Mouse (Mus musculus) liver, embryonic 13.5 days (tissue): Measurements from ENCODE around the gene Loxl3. TPM values are rescaled to one million over a fixed set of nuclear protein-coding genes. Genes with fewer than 3 reads are reported as not detected.

ENCODE experiments used
- ATAC-seq: fragments of 200-750 bp; cut with Nextera tagmentation; 2 replicates; pipeline ENCODE4 v1.8.0; 2017; ENCODE audit warnings: low read depth, mild to moderate bottlenecking, moderate number of reproducible peaks, moderate library complexity
- DNase-seq: peaks from one replicate; pipeline ENCODE4 v3.0.0; 2022
- H3K27ac ChIP-seq: fragments of 300-500 bp; sonication (generic); 2 replicates; pipeline ENCODE4 v1.5.1; 2015; ENCODE audit warnings: moderate library complexity, mild to moderate bottlenecking, inconsistent platforms
- H3K27me3 ChIP-seq: fragments of 300-500 bp; sonication (generic); 2 replicates; pipeline ENCODE4 v1.6.1; 2015; ENCODE audit warnings: mild to moderate bottlenecking, inconsistent platforms
- H3K36me3 ChIP-seq: fragments of 300-500 bp; sonication (generic); 2 replicates; pipeline ENCODE4 v1.6.1; 2015; ENCODE audit warnings: mild to moderate bottlenecking, inconsistent platforms
- H3K4me1 ChIP-seq: fragments of 300-500 bp; sonication (generic); replicated peaks from 2 replicates; pipeline ENCODE4 v1.6.1; 2015; ENCODE audit warnings: inconsistent platforms
- H3K4me2 ChIP-seq: fragments of 300-500 bp; sonication (generic); 2 replicates; pipeline ENCODE4 v1.6.1; 2015; ENCODE audit warnings: inconsistent platforms, mild to moderate bottlenecking, moderate library complexity
- H3K4me3 ChIP-seq: fragments of 300-500 bp; sonication (generic); replicated peaks from 2 replicates; pipeline ENCODE4 v1.5.1; 2015; ENCODE audit warnings: mild to moderate bottlenecking, inconsistent platforms
- H3K9ac ChIP-seq: fragments of 300-500 bp; sonication (generic); 2 replicates; pipeline ENCODE4 v1.6.1; 2015; ENCODE audit warnings: mild to moderate bottlenecking, inconsistent platforms
- H3K9me3 ChIP-seq: fragments of 300-500 bp; sonication (generic); replicated peaks from 2 replicates; pipeline ENCODE4 v1.6.1; 2016; ENCODE audit warnings: inconsistent platforms
- WGBS: fragments of 180-500 bp; shearing (Covaris S2); methylation state at CpG from one replicate; pipeline ENCODE4 v1.1.7; 2015; ENCODE audit not compliant: insufficient replicate concordance; 5-methylcytosine and 5-hydroxymethylcytosine counted together
- polyA plus RNA-seq: library from polyadenylated mRNA; unstranded; fragments of >200 nt; fragmentation: Nextera tagmentation; extraction: Ambion mirVana; gene quantifications from 2 replicates; pipeline ENCODE4 v1.2.1, GENCODE M21; 2015

The Loxl3 gene
- polyA plus RNA-seq, 1 experiment from 2014 or later = 2.1 TPM

- Histone ChIP-seq H3K27ac (peak overlapping the region; percentile 99), H3K9ac (no peak overlapping the region), H3K9me3 (no peaks in the 10 kb centered on the region), H3K36me3 (no peaks in the 10 kb centered on the region), H3K4me1 (peaks cover 96% of the 10 kb centered on the region), H3K27me3 (no peaks in the 10 kb centered on the region), H3K4me2 (no peak overlapping the region), H3K4me3 (no peak overlapping the region)
- 58% methylated on average over 3 of the region's 3 CpGs for WGBS
- ATAC-seq = no peak
- DNase-seq = no peak
These were observed 14.9 kb upstream of the Loxl3 start for GRCm38 (mm10) chr6:83019044-83019443.

- ATAC-seq (peak; percentile 65), DNase-seq (peak; percentile 63)
- Histone ChIP-seq H3K36me3 (no peaks in the 10 kb centered on the region), H3K9me3 (no peaks in the 10 kb centered on the region), H3K27ac (peak overlapping the region; percentile 91), H3K4me3 (no peak overlapping the region), H3K4me2 (peak overlapping the region; percentile 36), H3K27me3 (no peaks in the 10 kb centered on the region), H3K9ac (peak overlapping the region; percentile 30; the same call in 1 of the 2 replicates), H3K4me1 (peaks cover 99% of the 10 kb centered on the region)
- WGBS = 36% methylated on average over 6 of the region's 6 CpGs
These were observed 13.9 kb upstream of the Loxl3 start for GRCm38 (mm10) chr6:83020121-83020520.

- Histone ChIP-seq H3K4me3 (no peak overlapping the region), H3K36me3 (no peaks in the 10 kb centered on the region), H3K27ac (peak overlapping the region; percentile 91), H3K9me3 (no peaks in the 10 kb centered on the region), H3K9ac (peak overlapping the region; percentile 30; the same call in 1 of the 2 replicates), H3K27me3 (no peaks in the 10 kb centered on the region), H3K4me1 (peaks cover 91% of the 10 kb centered on the region), H3K4me2 (peak overlapping the region; percentile 36; the same call in 1 of the 2 replicates)
- WGBS = 74% methylated on average over 4 of the region's 4 CpGs
- ATAC-seq = no peak
- DNase-seq = no peak
These were observed 13.0 kb upstream of the Loxl3 start for GRCm38 (mm10) chr6:83020836-83021593.

GRCm38 (mm10) chr6:83023008-83023407, 11.0 kb upstream of the Loxl3 start:
- Histone ChIP-seq H3K27me3 (no peaks in the 10 kb centered on the region; the same call in 1 of the 2 replicates), H3K4me3 (no peak overlapping the region), H3K9ac (peak overlapping the region; percentile 43), H3K36me3 (no peaks in the 10 kb centered on the region), H3K9me3 (no peaks in the 10 kb centered on the region), H3K4me1 (peaks cover 87% of the 10 kb centered on the region), H3K27ac (peak overlapping the region; percentile 91), H3K4me2 (peak overlapping the region; percentile 30)
- 58% methylated on average over 9 of the region's 9 CpGs for WGBS
- ATAC-seq (peak; percentile 85), DNase-seq (peak; percentile 46)

GRCm38 (mm10) chr6:83023786-83024185, 10.2 kb upstream of the Loxl3 start:
- Histone ChIP-seq H3K27ac (peak overlapping the region; percentile 91), H3K4me1 (peaks cover 85% of the 10 kb centered on the region), H3K36me3 (no peaks in the 10 kb centered on the region), H3K4me3 (no peak overlapping the region), H3K9me3 (no peaks in the 10 kb centered on the region), H3K27me3 (no peaks in the 10 kb centered on the region; the same call in 1 of the 2 replicates), H3K4me2 (no peak overlapping the region), H3K9ac (peak overlapping the region; percentile 43)
- ATAC-seq = no peak
- WGBS = 91% methylated on average over 2 of the region's 2 CpGs
- no peak for DNase-seq

GRCm38 (mm10) chr6:83024421-83024820, 9.6 kb upstream of the Loxl3 start:
- H3K27ac ChIP-seq = peak overlapping the region; percentile 91
- no peak for ATAC-seq

GRCm38 (mm10) chr6:83025221-83025620, 8.8 kb upstream of the Loxl3 start:
- Histone ChIP-seq H3K4me1 (peaks cover 84% of the 10 kb centered on the region), H3K27ac (peak overlapping the region; percentile 91; the same call in 1 of the 2 replicates)

More at GRCm38 (mm10) chr6:83024421-83024820, 9.6 kb upstream of the Loxl3 start:
- no peak overlapping the region for H3K4me2 ChIP-seq
- peaks cover 2% of the 10 kb centered on the region; the same call in 1 of the 2 replicates for H3K36me3 ChIP-seq
- H3K9me3 ChIP-seq = no peaks in the 10 kb centered on the region
- H3K9ac ChIP-seq = peak overlapping the region; percentile 43; the same call in 1 of the 2 replicates
- H3K27me3 ChIP-seq = no peaks in the 10 kb centered on the region; the same call in 1 of the 2 replicates
- no peak for DNase-seq
- WGBS = 52% methylated on average over 4 of the region's 4 CpGs
- H3K4me3 ChIP-seq = no peak overlapping the region
- H3K4me1 ChIP-seq = peaks cover 85% of the 10 kb centered on the region

GRCm38 (mm10) chr6:83027293-83027692, 6.7 kb upstream of the Loxl3 start:
- ATAC-seq (no peak), DNase-seq (no peak)
- Histone ChIP-seq H3K27ac (peak overlapping the region; percentile 44), H3K4me3 (no peak overlapping the region), H3K9ac (no peak overlapping the region; the same call in 1 of the 2 replicates), H3K4me2 (no peak overlapping the region), H3K9me3 (no peaks in the 10 kb centered on the region), H3K36me3 (peaks cover 31% of the 10 kb centered on the region), H3K27me3 (peaks cover 9% of the 10 kb centered on the region; the same call in 1 of the 2 replicates), H3K4me1 (peaks cover 84% of the 10 kb centered on the region)
- 76% methylated on average over 8 of the region's 8 CpGs for WGBS

More at GRCm38 (mm10) chr6:83025221-83025620, 8.8 kb upstream of the Loxl3 start:
- Histone ChIP-seq H3K36me3 (peaks cover 10% of the 10 kb centered on the region), H3K4me2 (no peak overlapping the region), H3K9me3 (no peaks in the 10 kb centered on the region), H3K4me3 (no peak overlapping the region), H3K27me3 (no peaks in the 10 kb centered on the region; the same call in 1 of the 2 replicates), H3K9ac (no peak overlapping the region)
- ATAC-seq (no peak), DNase-seq (no peak)
- WGBS = 96% methylated on average over 4 of the region's 4 CpGs

- 45% methylated on average over 7 of the region's 9 CpGs for WGBS
- H3K27ac ChIP-seq = peak overlapping the region; percentile 44
- DNase-seq (no peak), ATAC-seq (no peak)
- H3K36me3 ChIP-seq = peaks cover 31% of the 10 kb centered on the region
- no peak overlapping the region for H3K4me3 ChIP-seq
- peaks cover 84% of the 10 kb centered on the region for H3K4me1 ChIP-seq
- no peaks in the 10 kb centered on the region for H3K9me3 ChIP-seq
- no peak overlapping the region; the same call in 1 of the 2 replicates for H3K9ac ChIP-seq
- no peak overlapping the region for H3K4me2 ChIP-seq
- peaks cover 9% of the 10 kb centered on the region; the same call in 1 of the 2 replicates for H3K27me3 ChIP-seq
These were observed 6.3 kb upstream of the Loxl3 start for GRCm38 (mm10) chr6:83027706-83028105.

GRCm38 (mm10) chr6:83029777-83030176, 4.2 kb upstream of the Loxl3 start:
- peaks cover 17% of the 10 kb centered on the region for H3K27me3 ChIP-seq
- peaks cover 79% of the 10 kb centered on the region for H3K4me1 ChIP-seq
- no peak for DNase-seq
- 58% methylated on average over 10 of the region's 10 CpGs for WGBS
- H3K4me2 ChIP-seq = no peak overlapping the region
- H3K4me3 ChIP-seq = no peak overlapping the region
- H3K9me3 ChIP-seq = no peaks in the 10 kb centered on the region
- H3K27ac ChIP-seq = peak overlapping the region; percentile 44
- no peak for ATAC-seq
- peaks cover 31% of the 10 kb centered on the region for H3K36me3 ChIP-seq
- no peak overlapping the region for H3K9ac ChIP-seq

- ATAC-seq = no peak
- Histone ChIP-seq H3K4me1 (peaks cover 80% of the 10 kb centered on the region), H3K27ac (peak overlapping the region; percentile 35; the same call in 1 of the 2 replicates), H3K4me2 (peak overlapping the region; percentile 83; the same call in 1 of the 2 replicates), H3K9me3 (no peaks in the 10 kb centered on the region), H3K4me3 (no peak overlapping the region), H3K27me3 (peaks cover 29% of the 10 kb centered on the region), H3K36me3 (peaks cover 31% of the 10 kb centered on the region), H3K9ac (peak overlapping the region; percentile 92)
- no peak for DNase-seq
- 75% methylated on average over 7 of the region's 7 CpGs for WGBS
These were observed 2.9 kb upstream of the Loxl3 start for GRCm38 (mm10) chr6:83031111-83031510.
